Mouse (Mus musculus) thymus, adult 2 months (tissue): ENCODE results near the gene Ccdc170.

Source experiments
- CTCF ChIP-seq: fragments of 200-500 bp; IDR thresholded peaks from 2 replicates; pipeline ENCODE4 v1.5.1; 2012; ENCODE audit warnings: mild to moderate bottlenecking, control low read depth, low read length, moderate library complexity, borderline replicate concordance; ENCODE audit not compliant: control insufficient read depth, poor library complexity, insufficient read depth; ENCODE audit errors: extremely low read depth
- POLR2A ChIP-seq: fragments of 200-500 bp; IDR thresholded peaks from 2 replicates; pipeline ENCODE4 v1.6.1; 2012; ENCODE audit warnings: mild to moderate bottlenecking, low read length, control low read depth, moderate library complexity; ENCODE audit not compliant: control insufficient read depth, poor library complexity, insufficient read depth; ENCODE audit errors: extremely low read depth

DNA sequence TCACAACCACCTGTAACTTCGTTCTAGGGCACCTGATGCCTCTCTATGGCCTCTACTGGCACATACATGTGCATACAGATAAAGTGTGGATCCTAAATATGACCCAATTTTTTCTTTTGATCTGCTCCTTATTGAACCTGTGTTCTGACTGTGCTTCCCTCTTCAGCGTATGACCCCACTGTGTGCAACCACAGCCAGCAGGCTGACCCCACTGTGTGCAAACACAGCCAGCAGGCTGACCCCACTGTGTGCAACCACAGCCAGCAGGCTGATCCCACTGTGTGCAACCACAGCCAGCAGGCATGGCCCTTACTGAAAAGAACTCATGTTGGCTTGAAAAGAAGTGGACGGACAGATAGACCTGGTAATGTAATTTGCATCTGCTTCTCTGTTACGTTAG, 120.2 kb downstream of the Ccdc170 start:
- TF ChIP-seq CTCF (no peak), POLR2A (no peak)
